ENCODE assay signal across 27 mouse cellular contexts in genomic region chr8:81814742-81815141, GRCm38 (mm10).
DNase-seq lines count a peak whose midpoint lies in the region; ATAC-seq lines count a peak whose summit lies in the region.
"Had no signal": no experiment of that assay in that cellular context is flagged by ENCODE, and none has a peak within 500 bp of the region (broad histone marks: within the 10 kb centered on the region; RNA-seq: fewer than 3 reads in every experiment).

No protein-coding gene starts in this region.

- 0 out of 2 replicates have a peak, but pooled peaks have one; percentile 16 for ATAC-seq in midbrain, embryonic 12.5 days (ENCODE audit: low FRiP score, low read depth)
- ATAC-seq in midbrain, embryonic 14.5 days (ENCODE audit: low FRiP score, low TSS enrichment) = no peak
- peak; percentile 40 for ATAC-seq in activated CD4-positive, CD25-positive, alpha-beta regulatory T cell, adult 4 months
- no peak for ATAC-seq in embryonic facial prominence, embryonic 11.5 days (replicated peaks; ENCODE audit: insufficient number of reproducible peaks, low FRiP score, low TSS enrichment, low read depth)
- no peak for ATAC-seq in limb, embryonic 12.5 days (ENCODE audit: insufficient number of reproducible peaks, insufficient read depth, low FRiP score, low TSS enrichment, low read depth)
- ATAC-seq: forebrain, embryonic 13.5 days; Patski had no signal

- no peaks in the 10 kb centered on the region for H3K4me1 ChIP-seq in midbrain, embryonic 12.5 days
- H3K4me1 ChIP-seq in midbrain, embryonic 14.5 days (ENCODE audit: control insufficient read depth, insufficient read depth, low read length) = peaks cover 6% of the 10 kb centered on the region; the same call in 1 of the 2 replicates
- H3K4me1 ChIP-seq in embryonic facial prominence, embryonic 11.5 days (ENCODE audit: control insufficient read depth, insufficient read depth, low read length) = no peaks in the 10 kb centered on the region
- peaks cover 28% of the 10 kb centered on the region for H3K4me1 ChIP-seq in limb, embryonic 12.5 days (replicated peaks)

- H3K4me2 ChIP-seq in midbrain, embryonic 12.5 days (replicated peaks) = no peak overlapping the region
- H3K4me2 ChIP-seq in midbrain, embryonic 14.5 days (ENCODE audit: low read length) = no peak overlapping the region
- H3K4me2 ChIP-seq in embryonic facial prominence, embryonic 11.5 days (ENCODE audit: low read depth, low read length) = no peak overlapping the region
- no peak overlapping the region for H3K4me2 ChIP-seq in limb, embryonic 12.5 days
- H3K4me2 ChIP-seq: embryonic facial prominence, embryonic 15.5 days; forebrain, embryonic 13.5 days; heart, embryonic 13.5 days; hindbrain, embryonic 14.5 days; lung, embryonic 15.5 days; neural tube, embryonic 15.5 days; stomach, embryonic 15.5 days had no signal

- no peak overlapping the region for H3K27ac ChIP-seq in midbrain, embryonic 12.5 days (replicated peaks)
- H3K27ac ChIP-seq in midbrain, embryonic 14.5 days (replicated peaks; ENCODE audit: low read depth, low read length) = no peak overlapping the region
- 0 out of 2 replicates have a peak overlapping the region, but pooled peaks have one; percentile 7 for H3K27ac ChIP-seq in embryonic facial prominence, embryonic 11.5 days (replicated peaks; ENCODE audit: low read depth, low read length)
- H3K27ac ChIP-seq in limb, embryonic 12.5 days = peak overlapping the region; percentile 75; the same call in 1 of the 2 replicates
- H3K27ac ChIP-seq: embryonic facial prominence, embryonic 15.5 days; forebrain, embryonic 13.5 days; gastrocnemius, adult 2 months; heart, embryonic 13.5 days; hindbrain, embryonic 14.5 days; lung, embryonic 15.5 days; neural tube, embryonic 15.5 days; stomach, embryonic 15.5 days had no signal

- no peaks in the 10 kb centered on the region for H3K36me3 ChIP-seq in midbrain, embryonic 12.5 days
- no peaks in the 10 kb centered on the region for H3K36me3 ChIP-seq in midbrain, embryonic 14.5 days (ENCODE audit: control insufficient read depth, insufficient read depth, low read length)
- no peaks in the 10 kb centered on the region for H3K36me3 ChIP-seq in embryonic facial prominence, embryonic 11.5 days (replicated peaks; ENCODE audit: control insufficient read depth, insufficient read depth, low read depth, low read length)
- H3K36me3 ChIP-seq in limb, embryonic 12.5 days = no peaks in the 10 kb centered on the region
- H3K36me3 ChIP-seq: embryonic facial prominence, embryonic 15.5 days; heart, embryonic 13.5 days; lung, embryonic 15.5 days; neural tube, embryonic 15.5 days; stomach, embryonic 15.5 days had no signal

- peaks cover 7% of the 10 kb centered on the region for H3K27me3 ChIP-seq in midbrain, embryonic 12.5 days
- H3K27me3 ChIP-seq in midbrain, embryonic 14.5 days (ENCODE audit: control insufficient read depth, insufficient read depth, low read length) = no peaks in the 10 kb centered on the region
- H3K27me3 ChIP-seq in embryonic facial prominence, embryonic 11.5 days (ENCODE audit: control insufficient read depth, insufficient read depth, low read length) = no peaks in the 10 kb centered on the region
- no peaks in the 10 kb centered on the region for H3K27me3 ChIP-seq in limb, embryonic 12.5 days
- H3K27me3 ChIP-seq: embryonic facial prominence, embryonic 15.5 days; forebrain, embryonic 13.5 days; heart, embryonic 13.5 days; lung, embryonic 15.5 days; neural tube, embryonic 15.5 days; stomach, embryonic 15.5 days had no signal

- DNase-seq in midbrain, embryonic 14.5 days = no peak
- DNase-seq in embryonic facial prominence, embryonic 11.5 days (ENCODE audit: low spot score) = peak; percentile 21
- DNase-seq in liver = no peak
- no peak for DNase-seq in lung, postnatal 4 days
- no peak for DNase-seq in adrenal gland, postnatal 36 days
- DNase-seq: adrenal gland, postnatal 14 days; B cell, adult 2 months; cerebellum, adult 11-12 months; cerebellum, postnatal 14 days; gastrocnemius, adult 2 months; gastrocnemius, postnatal 36 days; heart, postnatal 10 days; kidney, adult 11 months; kidney, postnatal 25 days; right cerebral cortex, postnatal 25 days; thymus, postnatal 14 days had no signal

- no peak overlapping the region for H3K9ac ChIP-seq in midbrain, embryonic 12.5 days (replicated peaks)
- H3K9ac ChIP-seq in midbrain, embryonic 14.5 days (replicated peaks; ENCODE audit: low read length) = no peak overlapping the region
- H3K9ac ChIP-seq in embryonic facial prominence, embryonic 11.5 days (replicated peaks; ENCODE audit: low read length) = no peak overlapping the region
- H3K9ac ChIP-seq in limb, embryonic 12.5 days (replicated peaks) = no peak overlapping the region
- H3K9ac ChIP-seq: embryonic facial prominence, embryonic 15.5 days; forebrain, embryonic 13.5 days; heart, embryonic 13.5 days; hindbrain, embryonic 14.5 days; lung, embryonic 15.5 days; neural tube, embryonic 15.5 days; stomach, embryonic 15.5 days had no signal

- no peak overlapping the region for H3K4me3 ChIP-seq in midbrain, embryonic 12.5 days
- no peak overlapping the region for H3K4me3 ChIP-seq in midbrain, embryonic 14.5 days (replicated peaks; ENCODE audit: low read depth, low read length)
- no peak overlapping the region for H3K4me3 ChIP-seq in embryonic facial prominence, embryonic 11.5 days (ENCODE audit: low read depth, low read length)
- H3K4me3 ChIP-seq in limb, embryonic 12.5 days (replicated peaks) = no peak overlapping the region
- H3K4me3 ChIP-seq: embryonic facial prominence, embryonic 15.5 days; forebrain, embryonic 13.5 days; gastrocnemius, adult 2 months; heart, embryonic 13.5 days; lung, embryonic 15.5 days; neural tube, embryonic 15.5 days; stomach, embryonic 15.5 days had no signal

- WGBS in midbrain, embryonic 12.5 days = 7% methylated on average over 3 of the region's 3 CpGs
- WGBS in midbrain, embryonic 14.5 days = 9% methylated on average over 3 of the region's 3 CpGs
- 27% methylated on average over 3 of the region's 3 CpGs for WGBS in embryonic facial prominence, embryonic 11.5 days
- 8% methylated on average over 3 of the region's 3 CpGs for WGBS in limb, embryonic 12.5 days

- H3K9me3 ChIP-seq in midbrain, embryonic 12.5 days = no peaks in the 10 kb centered on the region
- H3K9me3 ChIP-seq in midbrain, embryonic 14.5 days (ENCODE audit: control insufficient read depth, low read length) = no peaks in the 10 kb centered on the region
- H3K9me3 ChIP-seq in embryonic facial prominence, embryonic 11.5 days (replicated peaks; ENCODE audit: control insufficient read depth, low read length) = no peaks in the 10 kb centered on the region
- no peaks in the 10 kb centered on the region for H3K9me3 ChIP-seq in limb, embryonic 12.5 days
- H3K9me3 ChIP-seq: embryonic facial prominence, embryonic 15.5 days; forebrain, embryonic 13.5 days; heart, embryonic 13.5 days; lung, embryonic 15.5 days; neural tube, embryonic 15.5 days; stomach, embryonic 15.5 days had no signal

Comparison
In these comparisons a context has a peak if more than half of its experiments do, and no peak if none do; other contexts are left out.
1. ATAC-seq: peak in midbrain, embryonic 12.5 days (single experiment) and activated CD4-positive, CD25-positive, alpha-beta regulatory T cell, adult 4 months (single experiment); none in midbrain, embryonic 14.5 days (single experiment), embryonic facial prominence, embryonic 11.5 days (single experiment) and limb, embryonic 12.5 days (single experiment).
2. H3K27ac ChIP-seq: peak in embryonic facial prominence, embryonic 11.5 days (single experiment) and limb, embryonic 12.5 days (single experiment); none in midbrain, embryonic 12.5 days (single experiment) and midbrain, embryonic 14.5 days (single experiment).